Mouse (Mus musculus) gastrocnemius, adult 8-10 months (tissue): ENCODE results near the gene Snrpb. TPM values are rescaled to one million over a fixed set of nuclear protein-coding genes. Genes with fewer than 3 reads are reported as not detected.

Source experiments
- DNase-seq, 2 experiments: peaks; one replicate each; pipeline ENCODE4 v3.0.0; 2022; ENCODE audit warnings: low spot score in 2 of 2
- total RNA-seq, 4 experiments: library from RNA; stranded (reverse); gene quantifications; 2 replicates each; pipeline ENCODE4 v1.2.4; 2022

Gene Snrpb
- 100 to 1,000 TPM; 130 to 142 (median 138) TPM for total RNA-seq

- peak; percentile 77 to 82 for DNase-seq
Measured at GRCm38 (mm10) chr2:130178706-130179506, at the start of gene Snrpb. Gene Snrpb, minus strand, starts transcription at chr2:130179403.

- no peak for DNase-seq
Measured at GRCm38 (mm10) chr2:130211581-130211980, 32.4 kb upstream of the Snrpb start.

DNA sequence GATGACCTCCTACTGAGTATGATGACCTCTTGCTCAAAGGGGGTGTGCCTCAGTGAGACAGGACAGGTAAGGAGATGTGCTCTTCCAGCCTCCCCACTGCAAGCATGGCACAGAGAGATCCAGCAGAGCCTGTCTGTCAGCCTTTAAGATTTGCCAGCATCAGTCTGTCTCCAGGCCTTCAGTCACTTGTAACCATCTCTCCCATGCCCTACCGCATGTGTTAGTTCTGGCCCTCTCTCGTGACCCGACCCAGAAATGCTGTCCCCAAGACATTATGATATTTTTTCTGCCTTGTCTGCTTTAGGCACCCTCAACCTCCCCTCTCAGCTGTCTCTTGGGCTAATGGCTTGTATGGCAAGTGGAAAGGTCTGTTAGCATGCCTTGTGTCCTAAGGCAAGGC lies 30.4 kb upstream of the Snrpb start:
- DNase-seq: no peak

GRCm38 (mm10) chr2:130207996-130208395 lies 28.8 kb upstream of the Snrpb start:
- no peak for DNase-seq

GRCm38 (mm10) chr2:130207376-130207775 lies 28.2 kb upstream of the Snrpb start:
- DNase-seq: no peak

GRCm38 (mm10) chr2:130200961-130201360 lies 21.8 kb upstream of the Snrpb start:
- DNase-seq: no peak

DNA sequence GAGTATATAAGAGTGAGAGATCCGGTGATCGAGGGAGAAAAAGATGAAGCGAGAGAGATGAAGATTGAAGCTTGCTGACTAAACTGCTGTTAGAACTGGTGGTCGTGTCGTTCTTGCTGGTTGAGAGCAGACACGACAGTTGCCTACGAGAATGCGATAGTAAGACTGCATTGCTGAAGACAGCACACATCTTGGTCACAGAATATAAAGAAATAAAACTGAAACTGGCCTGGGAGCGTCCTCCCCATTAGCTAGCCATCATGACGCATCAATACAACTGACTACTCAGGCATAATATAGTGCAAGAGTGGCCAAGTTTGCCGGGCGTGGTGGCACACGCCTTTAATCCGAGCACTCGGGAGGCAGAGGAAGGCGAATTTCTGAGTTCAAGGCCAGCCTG lies 15.7 kb upstream of the Snrpb start, which contains the start of gene Tmc2:
Tmc2 (plus strand) TSS at position 301 of the 400 bp plus-strand sequence.
- no peak for DNase-seq

DNA sequence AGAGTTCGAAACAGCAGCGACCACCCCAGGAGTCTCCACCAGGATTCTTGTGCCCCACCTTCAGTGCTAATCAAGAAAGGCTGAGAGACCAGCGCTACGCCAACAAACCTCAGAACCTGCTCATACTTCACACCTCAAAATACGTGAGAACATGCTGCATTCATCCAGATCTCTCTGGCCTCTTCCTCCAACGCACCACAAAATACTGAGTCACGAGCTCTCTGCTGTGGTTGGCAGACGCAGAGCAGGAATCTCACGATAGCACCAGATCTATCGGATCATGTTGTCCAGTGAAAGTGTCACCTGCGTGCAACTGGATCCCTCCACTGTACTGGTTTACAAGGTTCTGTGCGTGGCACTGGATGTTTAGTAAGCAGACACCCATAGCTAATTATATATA lies 9.2 kb upstream of the Snrpb start:
- DNase-seq: no peak

DNA sequence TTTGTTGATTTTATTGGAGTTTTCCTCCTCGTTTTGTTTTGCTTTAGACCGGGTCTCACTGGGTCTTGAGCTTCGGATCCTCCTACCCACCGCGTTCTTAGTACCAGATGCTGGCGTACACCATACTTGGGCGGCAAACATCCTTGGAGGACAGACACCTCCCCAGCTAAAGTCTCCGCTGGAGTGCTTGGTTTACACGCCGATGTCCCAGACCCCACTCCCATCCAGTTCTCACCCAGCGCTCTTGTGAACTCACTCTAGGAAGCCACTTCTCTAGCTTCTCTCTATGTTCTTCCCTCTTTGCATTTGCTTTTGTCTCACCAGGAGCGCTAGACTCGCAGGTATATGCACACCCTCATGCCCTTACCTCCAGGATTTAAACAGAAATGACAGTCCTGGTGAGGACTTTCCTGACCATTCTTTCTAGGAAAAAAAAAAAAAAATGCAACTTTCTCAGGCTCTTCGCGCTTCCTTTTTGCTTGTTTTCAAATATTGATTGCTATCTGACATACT lies 360 bp upstream of the Snrpb start:
- peak in 1 of 2 experiments; percentile 16 for DNase-seq

GRCm38 (mm10) chr2:130178381-130178705 lies 860 bp downstream of the Snrpb start:
- DNase-seq: no peak

DNA sequence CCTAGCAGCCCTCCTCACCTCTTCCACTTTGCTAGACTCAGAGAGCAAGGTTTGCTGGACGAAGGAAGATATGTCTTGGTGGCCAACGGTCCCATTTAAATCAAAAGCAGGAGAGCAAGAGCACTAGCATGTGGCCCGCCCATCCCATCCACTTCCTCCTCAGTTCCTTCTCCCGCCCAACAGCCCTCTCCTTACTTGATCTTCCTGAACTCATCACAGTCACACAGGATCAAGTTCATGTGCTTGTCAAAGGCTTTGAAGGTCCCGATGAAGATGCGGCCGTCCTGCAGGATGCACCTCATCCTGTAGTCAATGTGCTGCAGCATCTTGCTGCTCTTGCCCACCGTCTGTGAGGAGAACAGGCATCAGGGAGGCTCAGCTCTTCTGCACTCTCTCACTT lies 2.4 kb downstream of the Snrpb start:
- no peak for DNase-seq

DNA sequence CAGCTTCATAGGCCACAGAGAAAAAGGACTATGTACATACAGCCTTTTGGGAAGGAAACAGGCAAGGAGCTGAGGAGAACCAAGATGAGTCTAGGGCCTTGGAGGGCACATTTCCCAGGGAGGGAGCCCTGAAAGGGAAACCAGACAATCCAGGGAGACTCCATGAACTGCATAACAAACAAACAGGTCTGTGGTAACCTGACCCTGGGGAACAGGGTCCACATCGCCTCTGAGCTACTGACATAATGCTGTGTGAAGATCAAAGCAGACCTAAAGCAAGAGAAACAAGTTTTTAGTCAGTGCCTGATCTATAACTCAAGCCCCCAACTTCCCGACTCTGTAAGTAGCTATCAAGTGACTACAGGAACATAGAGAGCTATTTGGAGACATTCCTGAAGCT lies 7.5 kb downstream of the Snrpb start:
- DNase-seq: no peak

- DNase-seq: no peak
Measured at GRCm38 (mm10) chr2:130167861-130168260, 11.3 kb downstream of the Snrpb start.

DNA sequence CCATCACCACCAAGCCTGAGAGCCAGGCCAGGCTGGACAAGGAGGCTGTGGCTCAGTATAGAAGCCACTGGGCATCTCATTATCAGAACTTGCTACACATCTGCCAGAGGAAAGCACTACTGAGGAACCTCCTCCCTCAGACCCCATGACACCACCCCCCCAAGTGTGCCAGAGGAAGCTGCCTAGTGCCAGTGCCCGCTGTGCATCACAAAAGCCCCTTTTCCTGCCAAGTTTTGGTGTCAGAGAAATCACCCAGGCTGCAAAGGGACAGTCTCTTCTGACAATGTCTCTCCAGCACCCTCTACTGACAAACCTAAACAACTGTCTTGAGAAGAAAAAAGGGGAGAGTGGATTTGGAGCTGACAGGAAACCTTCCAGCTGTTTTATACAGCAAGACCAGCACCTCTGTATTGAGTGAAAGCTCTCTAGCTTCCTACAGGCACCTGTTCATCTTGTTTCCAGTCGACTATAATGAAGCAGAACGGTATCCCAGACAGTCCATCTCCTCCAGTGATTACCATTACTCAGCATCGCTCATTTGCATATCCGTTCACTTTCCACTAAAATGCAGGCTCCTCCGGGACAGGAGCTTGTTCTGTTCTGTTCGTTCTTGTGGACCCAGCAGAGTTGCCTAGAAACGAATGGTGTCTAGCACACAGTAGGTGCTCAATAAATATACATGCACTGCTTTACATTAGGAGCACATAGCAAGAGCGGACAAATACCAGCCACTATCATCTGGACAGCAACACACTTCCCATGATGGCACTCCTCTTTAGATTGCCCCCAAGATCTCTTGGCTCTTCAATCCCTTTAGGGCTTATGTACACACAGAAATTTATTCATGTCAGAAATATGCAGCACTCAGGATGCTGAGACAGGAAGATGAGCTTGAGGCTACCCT lies 12.6 kb downstream of the Snrpb start:
- DNase-seq: no peak

DNA sequence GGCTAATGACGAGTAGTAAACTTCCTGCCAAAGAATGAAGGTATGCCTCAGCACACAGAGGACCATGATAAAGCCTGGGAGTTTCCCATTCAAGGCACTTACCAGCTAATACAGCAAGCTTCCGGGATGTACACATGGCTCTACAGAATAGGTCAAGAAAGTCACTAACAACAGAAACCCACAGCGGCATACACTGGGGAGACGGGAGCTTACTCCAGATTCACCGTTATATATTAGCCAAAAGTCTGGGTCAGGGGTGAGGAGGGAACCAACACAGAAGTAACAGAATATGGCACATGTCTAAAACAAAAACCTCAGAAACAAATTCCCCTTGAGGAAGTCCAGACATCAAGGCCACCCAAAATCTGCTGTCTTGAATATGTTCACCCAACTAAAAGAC lies 16.5 kb downstream of the Snrpb start:
- DNase-seq: no peak

DNA sequence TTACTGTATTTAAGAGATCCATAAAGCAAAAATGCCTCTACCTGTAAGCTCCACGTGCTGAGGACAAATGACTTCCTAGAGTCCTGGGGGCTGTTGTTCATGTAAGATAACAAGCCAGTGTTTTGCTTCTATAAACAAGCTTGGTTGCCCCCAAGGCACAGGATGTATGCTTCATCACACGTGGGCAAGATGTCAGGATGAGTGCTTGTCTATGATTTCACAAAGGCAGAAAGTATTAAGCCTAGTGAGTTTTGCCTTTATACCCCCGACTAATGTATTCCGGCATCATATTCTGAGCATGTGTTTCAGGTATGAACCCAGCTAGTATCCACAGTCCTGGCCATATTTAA lies 21.1 kb downstream of the Snrpb start:
- no peak for DNase-seq

DNA sequence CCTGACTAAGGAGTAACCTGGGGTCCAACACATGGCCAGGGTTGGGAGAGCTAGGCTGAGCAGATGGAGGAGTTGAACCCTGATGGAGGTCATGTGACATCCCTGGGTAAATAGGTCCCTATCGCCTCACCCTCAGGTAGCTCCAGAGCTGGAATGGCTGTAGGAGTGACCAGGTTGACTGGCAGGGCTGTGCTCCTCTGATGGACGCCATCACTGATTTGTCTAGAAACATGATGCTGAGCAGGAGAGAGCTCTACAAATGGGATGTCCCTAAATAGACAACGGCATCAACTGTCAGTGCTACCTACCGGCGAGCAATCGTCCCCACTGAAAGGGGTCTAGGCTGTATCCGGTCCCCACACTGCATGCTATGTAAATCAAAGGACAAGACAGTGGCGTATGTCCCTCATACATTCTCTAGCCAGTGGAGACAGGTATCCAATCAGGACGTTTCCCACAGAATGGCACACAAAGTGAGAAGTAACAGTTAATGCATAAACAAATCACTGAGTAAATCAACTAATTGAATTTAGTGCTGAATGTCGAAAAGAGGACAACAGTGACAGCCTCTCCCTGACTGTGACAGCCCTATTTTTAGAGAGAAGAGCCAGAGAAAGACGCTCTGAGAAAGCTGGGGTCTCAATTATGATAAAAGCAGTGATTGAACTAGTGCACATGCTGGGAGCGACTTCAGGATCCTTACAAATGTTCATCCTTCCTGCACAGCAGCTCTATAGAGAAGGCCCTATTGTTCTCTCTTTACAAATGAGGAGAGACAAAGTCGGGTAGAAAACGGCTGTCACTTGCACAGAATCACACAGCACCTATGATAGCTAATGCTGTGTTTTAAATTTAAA lies 21.7 kb downstream of the Snrpb start:
- DNase-seq: no peak

DNA sequence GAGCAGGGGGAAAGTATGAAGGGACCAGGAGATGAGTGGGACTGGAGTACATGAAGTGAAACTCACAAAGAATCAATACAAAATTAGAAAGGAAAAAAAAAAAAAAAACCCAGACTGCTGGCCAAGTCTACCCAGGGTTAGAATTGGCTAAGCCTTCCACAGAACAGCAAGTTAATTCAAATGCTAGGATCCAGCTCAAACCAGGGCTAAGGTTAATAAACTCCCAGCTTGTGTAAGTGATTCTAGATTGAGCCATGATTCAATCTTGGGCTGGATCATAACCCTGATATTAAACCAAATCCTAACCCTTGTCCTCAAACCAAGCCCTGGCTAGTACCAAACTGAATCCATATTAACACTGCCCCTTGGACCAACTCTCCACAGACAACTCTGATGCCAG lies 23.4 kb downstream of the Snrpb start:
- no peak for DNase-seq

- DNase-seq: no peak
Measured at GRCm38 (mm10) chr2:130155171-130155570, 24.0 kb downstream of the Snrpb start.

GRCm38 (mm10) chr2:130146089-130146668 lies 33.0 kb downstream of the Snrpb start:
- no peak for DNase-seq

DNA sequence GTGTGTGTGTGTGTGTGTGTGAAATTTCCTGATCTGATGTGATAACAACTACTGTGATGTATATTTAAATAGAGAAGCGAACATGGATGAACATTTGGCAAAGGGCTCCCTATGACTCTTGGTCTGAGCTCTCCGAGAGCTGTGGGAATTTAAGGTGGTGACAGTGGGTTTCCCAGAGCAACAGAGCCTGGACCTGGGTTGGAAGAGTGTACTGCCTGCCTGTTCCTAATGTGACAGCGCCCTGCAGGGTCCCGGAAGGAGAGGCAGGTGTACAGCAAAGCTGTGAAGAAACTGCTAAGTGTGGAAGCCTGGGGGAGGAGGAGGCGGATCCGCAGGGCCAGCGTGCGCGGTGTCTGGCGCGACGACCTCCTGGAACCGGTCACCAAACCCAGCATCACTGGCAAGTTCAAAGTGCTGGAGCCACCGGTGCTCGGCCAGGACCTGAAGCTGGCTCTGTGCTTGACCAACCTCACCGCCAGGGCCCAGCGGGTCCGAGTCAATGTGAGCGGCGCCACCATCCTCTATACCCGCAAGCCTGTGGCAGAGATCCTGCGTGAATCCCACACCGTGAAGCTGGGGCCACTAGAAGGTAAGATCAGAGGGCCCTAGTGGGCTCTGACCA lies 34.4 kb downstream of the Snrpb start:
- DNase-seq: no peak
